Mouse (Mus musculus) kidney, embryonic 16.5 days (tissue): ENCODE data around the gene Pus10. TPM values are rescaled to one million over a fixed set of nuclear protein-coding genes. Genes with fewer than 3 reads are reported as not detected.

Experiments
- ATAC-seq: fragments of 200-750 bp; cut with Nextera tagmentation; 2 replicates; pipeline ENCODE4 v1.8.0; 2017; ENCODE audit warnings: moderate TSS enrichment; ENCODE audit not compliant: low FRiP score, low TSS enrichment
- H3K27ac ChIP-seq: fragments of 300-500 bp; sonication (generic); 2 replicates; pipeline ENCODE4 v1.5.1; 2014; ENCODE audit warnings: low read length
- H3K27me3 ChIP-seq: fragments of 300-500 bp; sonication (generic); 2 replicates; pipeline ENCODE4 v1.6.1; 2014; ENCODE audit warnings: low read length, control low read depth, mixed read lengths; ENCODE audit not compliant: insufficient read depth
- H3K36me3 ChIP-seq: fragments of 300-500 bp; sonication (generic); 2 replicates; pipeline ENCODE4 v1.6.1; 2014; ENCODE audit warnings: low read length, control low read depth, mixed read lengths; ENCODE audit not compliant: insufficient read depth
- H3K4me1 ChIP-seq: fragments of 300-500 bp; sonication (generic); 2 replicates; pipeline ENCODE4 v1.6.1; 2014; ENCODE audit warnings: low read length, control low read depth, mixed read lengths; ENCODE audit not compliant: insufficient read depth
- H3K4me2 ChIP-seq: fragments of 300-500 bp; sonication (generic); replicated peaks from 2 replicates; pipeline ENCODE4 v1.6.1; 2014; ENCODE audit warnings: low read depth, low read length
- H3K4me3 ChIP-seq: fragments of 300-500 bp; sonication (generic); 2 replicates; pipeline ENCODE4 v1.5.1; 2014; ENCODE audit warnings: mild to moderate bottlenecking, low read length
- H3K9ac ChIP-seq: fragments of 300-500 bp; sonication (generic); replicated peaks from 2 replicates; pipeline ENCODE4 v1.6.1; 2014; ENCODE audit warnings: low read length
- H3K9me3 ChIP-seq: fragments of 300-500 bp; sonication (generic); 2 replicates; pipeline ENCODE4 v1.6.1; 2016; ENCODE audit warnings: low read length, control low read depth
- WGBS: fragments of 180-500 bp; shearing (Covaris S2); extraction: QIAGEN DNeasy Blood & Tissue Kit; methylation state at CpG from one replicate; pipeline ENCODE4 v1.1.7; 2014; 5-methylcytosine and 5-hydroxymethylcytosine counted together
- polyA plus RNA-seq: library from polyadenylated mRNA; unstranded; fragments of >200 nt; fragmentation: Nextera tagmentation; extraction: Ambion mirVana; gene quantifications from 2 replicates; pipeline ENCODE4 v1.2.1, GENCODE M21; 2015

Pus10 gene
- polyA plus RNA-seq, result 21.2 and 23.7 TPM in 2 replicates

DNA sequence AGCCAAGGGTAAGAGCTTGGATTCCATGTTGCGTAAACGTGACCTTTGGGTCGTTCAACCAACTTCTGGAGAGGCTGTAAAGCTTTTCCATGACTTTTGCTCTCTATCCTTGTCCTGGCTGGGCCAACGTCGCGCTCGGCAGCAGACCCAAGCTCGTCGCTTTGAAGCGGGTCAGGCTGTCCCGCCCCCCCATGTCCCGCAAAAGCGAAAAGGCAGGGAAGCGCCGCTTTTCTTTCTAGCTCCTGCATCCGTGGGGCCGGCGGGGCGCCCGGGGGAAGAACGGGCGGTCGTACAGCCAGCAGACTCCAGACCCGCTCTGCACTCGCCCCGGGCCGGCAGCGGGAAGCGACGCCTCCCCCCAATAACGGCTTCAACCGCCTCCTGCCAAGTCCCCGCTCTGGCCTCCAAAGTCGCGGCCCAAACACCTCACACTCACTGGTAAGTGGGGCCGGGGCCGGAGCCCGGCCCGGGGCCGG is at the start of gene Pus10:
Gene Pus10, plus strand, starts transcription at position 364 of the 476 bp plus-strand sequence.
- no peak; the same call in 1 of the 2 replicates for ATAC-seq
- Histone ChIP-seq H3K4me1 (peaks cover 18% of the 10 kb centered on the region), H3K4me3 (peak within 1 kb of the TSS; percentile 69), H3K27ac (peak within 1 kb of the TSS; percentile 95), H3K27me3 (no peaks in the 10 kb centered on the region), H3K4me2 (peak within 1 kb of the TSS; percentile 74), H3K36me3 (0 out of 2 replicates have a peak, but pooled peaks cover 4% of the 10 kb centered on the region), H3K9ac (peak within 1 kb of the TSS; percentile 85), H3K9me3 (no peaks in the 10 kb centered on the region)
- WGBS, result under 1% methylated on average over 39 of the region's 40 CpGs

GRCm38 (mm10) chr11:23618995-23619394 is 46.5 kb upstream of the Pus10 start:
- no peak overlapping the region for H3K9ac ChIP-seq
- no peak overlapping the region for H3K4me2 ChIP-seq
- WGBS, result 86% methylated on average over 5 of the region's 5 CpGs
- H3K9me3 ChIP-seq, result no peaks in the 10 kb centered on the region
- peaks cover 6% of the 10 kb centered on the region; the same call in 1 of the 2 replicates for H3K36me3 ChIP-seq
- H3K4me3 ChIP-seq, result no peak overlapping the region
- H3K27ac ChIP-seq, result no peak overlapping the region
- no peaks in the 10 kb centered on the region for H3K4me1 ChIP-seq
- no peaks in the 10 kb centered on the region for H3K27me3 ChIP-seq
- ATAC-seq, result no peak

DNA sequence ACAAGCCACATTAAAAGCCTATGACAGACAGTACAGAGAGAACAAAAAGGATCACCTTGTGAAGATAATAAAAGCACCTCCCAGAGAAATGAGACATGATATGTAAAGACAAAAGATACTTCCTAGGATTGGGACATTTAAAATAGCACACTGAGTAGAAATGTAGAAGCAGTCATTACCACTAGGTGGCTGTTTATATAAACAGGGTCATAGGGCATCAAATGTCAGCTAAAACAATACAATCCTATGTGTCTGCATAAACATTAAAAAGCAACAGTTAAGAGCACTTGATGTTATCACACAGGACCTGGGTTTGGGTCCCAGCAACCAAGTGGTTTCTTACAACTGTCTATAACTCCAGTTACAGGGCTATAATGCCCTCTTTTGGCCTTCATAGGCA is 34.8 kb upstream of the Pus10 start:
- Histone ChIP-seq H3K9me3 (no peaks in the 10 kb centered on the region), H3K4me3 (no peak overlapping the region), H3K27ac (no peak overlapping the region), H3K9ac (no peak overlapping the region), H3K27me3 (no peaks in the 10 kb centered on the region), H3K4me2 (no peak overlapping the region), H3K4me1 (no peaks in the 10 kb centered on the region), H3K36me3 (no peaks in the 10 kb centered on the region)
- ATAC-seq, result no peak

- peak within 1 kb of the TSS; percentile 81 for H3K27ac ChIP-seq
- no peaks in the 10 kb centered on the region for H3K9me3 ChIP-seq
- WGBS, result under 1% methylated on average over 82 of the region's 103 CpGs
- H3K36me3 ChIP-seq, result no peaks in the 10 kb centered on the region
- H3K9ac ChIP-seq, result peak within 1 kb of the TSS; percentile 94
- H3K4me2 ChIP-seq, result peak within 1 kb of the TSS; percentile 85
- H3K27me3 ChIP-seq, result no peaks in the 10 kb centered on the region
- peak within 1 kb of the TSS; percentile 94 for H3K4me3 ChIP-seq
- H3K4me1 ChIP-seq, result no peaks in the 10 kb centered on the region
- peak; percentile 100 for ATAC-seq
Measured at GRCm38 (mm10) chr11:23632945-23633878, 32.3 kb upstream of the Pus10 start, which contains the start of gene 0610010F05Rik. 0610010F05Rik (minus strand) TSS chr11:23633639.

- Histone ChIP-seq H3K27me3 (no peaks in the 10 kb centered on the region), H3K4me2 (peak overlapping the region; percentile 85), H3K36me3 (no peaks in the 10 kb centered on the region), H3K4me1 (no peaks in the 10 kb centered on the region), H3K9me3 (no peaks in the 10 kb centered on the region), H3K4me3 (peak overlapping the region; percentile 94), H3K27ac (no peak overlapping the region), H3K9ac (0 out of 2 replicates have a peak overlapping the region, but pooled peaks have one; percentile 13)
- no peak; the same call in 1 of the 2 replicates for ATAC-seq
- 10% methylated on average over 7 of the region's 7 CpGs for WGBS
Measured at GRCm38 (mm10) chr11:23633879-23634215, 31.6 kb upstream of the Pus10 start.

- Histone ChIP-seq H3K27ac (no peak overlapping the region), H3K9ac (no peak overlapping the region), H3K27me3 (no peaks in the 10 kb centered on the region), H3K36me3 (0 out of 2 replicates have a peak, but pooled peaks cover 4% of the 10 kb centered on the region), H3K4me3 (no peak overlapping the region), H3K4me1 (no peaks in the 10 kb centered on the region), H3K9me3 (no peaks in the 10 kb centered on the region), H3K4me2 (no peak overlapping the region)
- WGBS, result 76% methylated on average over 8 of the region's 8 CpGs
- ATAC-seq, result no peak
Measured at GRCm38 (mm10) chr11:23634573-23634972, 30.9 kb upstream of the Pus10 start.

GRCm38 (mm10) chr11:23647431-23647830 is 18.0 kb upstream of the Pus10 start:
- no peak overlapping the region for H3K4me3 ChIP-seq
- H3K4me2 ChIP-seq, result no peak overlapping the region
- no peak overlapping the region for H3K9ac ChIP-seq
- H3K4me1 ChIP-seq, result no peaks in the 10 kb centered on the region
- H3K27ac ChIP-seq, result no peak overlapping the region
- no peak for ATAC-seq
- H3K36me3 ChIP-seq, result peaks cover 17% of the 10 kb centered on the region; the same call in 1 of the 2 replicates
- no peaks in the 10 kb centered on the region for H3K27me3 ChIP-seq
- H3K9me3 ChIP-seq, result no peaks in the 10 kb centered on the region

GRCm38 (mm10) chr11:23647835-23648234 is 17.6 kb upstream of the Pus10 start:
- no peaks in the 10 kb centered on the region for H3K27me3 ChIP-seq
- H3K4me3 ChIP-seq, result no peak overlapping the region
- no peak for ATAC-seq
- H3K4me1 ChIP-seq, result no peaks in the 10 kb centered on the region
- 92% methylated on average over 3 of the region's 3 CpGs for WGBS
- H3K4me2 ChIP-seq, result no peak overlapping the region
- H3K9ac ChIP-seq, result no peak overlapping the region
- peaks cover 20% of the 10 kb centered on the region; the same call in 1 of the 2 replicates for H3K36me3 ChIP-seq
- no peaks in the 10 kb centered on the region for H3K9me3 ChIP-seq
- no peak overlapping the region for H3K27ac ChIP-seq

DNA sequence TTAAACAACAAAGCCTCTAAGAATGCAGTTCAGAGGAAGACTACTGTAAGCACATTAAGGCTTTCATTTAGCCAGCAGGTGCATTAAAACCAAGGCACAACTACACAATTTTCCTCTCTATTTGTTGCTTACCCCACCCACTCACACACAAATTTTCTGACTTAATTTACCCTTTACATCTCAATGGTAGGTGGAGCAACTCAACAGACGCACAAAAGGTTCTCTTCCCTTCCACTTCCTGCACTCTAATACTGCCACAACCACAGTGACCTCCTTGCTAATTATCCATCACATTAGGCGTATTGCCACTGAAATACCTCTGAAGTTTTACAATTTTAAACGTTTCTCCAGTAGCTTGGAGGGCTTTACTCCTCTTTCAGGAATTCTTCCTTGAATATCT is 11.8 kb upstream of the Pus10 start:
- H3K4me2 ChIP-seq, result no peak overlapping the region

GRCm38 (mm10) chr11:23657791-23658190 is 7.7 kb upstream of the Pus10 start:
- Histone ChIP-seq H3K4me2 (no peak overlapping the region), H3K9me3 (no peaks in the 10 kb centered on the region), H3K27ac (no peak overlapping the region), H3K27me3 (no peaks in the 10 kb centered on the region), H3K4me1 (peaks cover 10% of the 10 kb centered on the region), H3K36me3 (no peaks in the 10 kb centered on the region), H3K9ac (no peak overlapping the region), H3K4me3 (no peak overlapping the region)
- no peak for ATAC-seq
- 89% methylated on average over 2 of the region's 2 CpGs for WGBS

More for the DNA sequence above, 11.8 kb upstream of the Pus10 start:
- no peaks in the 10 kb centered on the region for H3K9me3 ChIP-seq
- H3K4me1 ChIP-seq, result no peaks in the 10 kb centered on the region
- no peak overlapping the region for H3K9ac ChIP-seq
- WGBS, result 67% methylated on average over 3 of the region's 3 CpGs
- no peak overlapping the region for H3K4me3 ChIP-seq
- no peaks in the 10 kb centered on the region for H3K27me3 ChIP-seq
- no peak for ATAC-seq
- H3K36me3 ChIP-seq, result peaks cover 12% of the 10 kb centered on the region; the same call in 1 of the 2 replicates
- no peak overlapping the region for H3K27ac ChIP-seq
